Mouse (Mus musculus) A20 (cell line): ENCODE measurements around the gene Ptprd.
"Not testable (repeated sequence)": the region's sequence is repeated elsewhere in the genome, so short reads cannot be mapped to it uniquely, and the experiment has no call there.

ENCODE experiments used
- DNase-seq: peaks from one replicate; pipeline ENCODE4 v3.0.0-alpha.2; 2011; ENCODE audit warnings: low read depth, low spot score

The Ptprd gene

DNA sequence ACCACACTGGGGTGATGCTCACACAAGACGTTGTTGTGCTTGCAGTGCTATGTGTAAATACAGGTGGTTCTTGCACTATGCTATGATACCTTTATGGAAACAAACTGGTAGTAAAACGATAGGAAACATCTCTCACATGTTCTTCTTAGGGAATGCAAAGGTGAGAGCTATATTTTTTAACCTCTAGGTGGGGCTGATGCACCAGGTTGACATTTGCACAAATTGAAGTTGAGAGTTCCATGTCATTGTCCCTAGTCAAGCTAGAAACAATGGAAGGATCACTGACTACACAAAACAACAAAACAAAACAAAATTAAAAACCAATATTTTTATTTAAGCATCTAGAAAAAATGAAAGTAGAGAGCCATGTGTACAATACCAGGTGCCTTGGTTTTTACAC, 250.1 kb downstream of the Ptprd start:
- peak; percentile 45 for DNase-seq

DNA sequence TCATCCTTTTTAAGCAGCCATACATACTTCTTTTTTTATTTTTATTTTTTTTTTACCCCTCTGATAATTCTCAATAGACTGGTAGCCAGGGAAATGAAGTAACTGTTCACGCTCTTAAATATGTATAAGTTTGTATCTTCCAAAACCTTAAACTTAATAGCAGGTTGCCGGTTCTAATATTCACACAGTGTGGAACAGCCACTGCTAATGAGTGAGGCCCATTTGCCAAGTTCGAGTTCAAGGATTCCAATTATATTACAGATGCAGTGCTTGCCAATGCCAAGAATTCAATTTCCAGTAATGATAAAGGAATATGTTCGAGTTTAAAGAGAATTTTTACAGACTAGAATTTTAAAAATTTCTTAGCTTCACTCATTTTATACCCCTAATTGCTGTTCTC, 322.3 kb downstream of the Ptprd start:
- DNase-seq = no peak

DNA sequence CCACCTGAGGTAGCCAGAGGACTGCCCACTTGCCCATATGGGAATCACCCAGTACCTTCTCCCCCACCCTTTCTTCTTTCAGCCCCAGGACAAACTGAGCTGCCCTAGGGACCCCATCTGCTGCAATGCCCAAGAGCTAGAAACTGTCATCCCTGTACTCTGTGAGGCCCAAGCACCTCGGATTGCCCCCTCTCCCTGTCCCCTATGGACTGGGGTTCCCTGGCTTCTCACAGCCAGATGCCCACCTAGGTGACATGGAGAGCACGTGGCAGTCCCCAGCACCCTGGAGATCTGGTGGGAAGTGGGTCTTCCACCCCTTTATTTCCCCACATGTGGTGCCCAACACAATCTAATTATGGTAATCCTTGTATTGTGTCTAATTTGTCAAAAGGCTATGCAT, 331.5 kb downstream of the Ptprd start:
- no peak for DNase-seq

DNA sequence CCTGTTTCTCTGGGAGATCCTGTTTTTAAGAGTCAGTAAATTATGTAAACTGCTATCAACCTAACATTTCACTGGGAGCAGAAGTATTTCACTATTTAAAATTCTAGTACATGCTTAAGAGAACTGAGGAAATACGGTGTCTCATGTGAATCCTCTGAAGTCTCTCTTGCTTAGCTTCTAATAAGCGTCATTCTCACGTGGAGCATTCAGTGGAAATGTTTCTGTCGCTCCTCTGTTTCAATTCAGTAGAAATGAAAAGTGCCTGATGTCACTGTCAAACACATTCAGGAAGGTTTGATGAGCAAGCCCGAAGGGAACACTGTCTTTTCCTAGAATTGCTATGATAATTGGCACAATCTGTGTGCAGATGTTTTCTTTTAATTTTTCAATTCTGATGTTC, 350.5 kb downstream of the Ptprd start:
- DNase-seq = no peak

DNA sequence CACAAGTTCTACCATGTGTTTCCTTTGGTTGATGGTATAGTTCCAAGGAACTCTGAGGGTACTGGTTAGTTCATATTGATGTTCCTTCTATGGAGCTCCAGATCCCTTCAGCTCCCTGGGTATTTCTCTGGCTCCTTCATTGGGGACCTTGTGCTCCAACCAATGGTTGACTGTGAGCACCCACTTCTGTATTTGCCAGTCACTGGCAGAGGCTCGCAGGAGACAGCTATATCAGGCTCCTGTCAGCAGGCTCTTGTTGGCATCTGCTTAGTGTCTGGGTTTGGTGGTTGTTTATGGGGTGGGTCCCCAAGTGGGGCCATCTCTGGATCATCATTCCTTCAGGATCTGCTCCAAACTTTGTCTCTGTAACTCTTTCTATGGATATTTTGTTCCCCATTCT, 414.4 kb downstream of the Ptprd start:
- not testable (repeated sequence) for DNase-seq

DNA sequence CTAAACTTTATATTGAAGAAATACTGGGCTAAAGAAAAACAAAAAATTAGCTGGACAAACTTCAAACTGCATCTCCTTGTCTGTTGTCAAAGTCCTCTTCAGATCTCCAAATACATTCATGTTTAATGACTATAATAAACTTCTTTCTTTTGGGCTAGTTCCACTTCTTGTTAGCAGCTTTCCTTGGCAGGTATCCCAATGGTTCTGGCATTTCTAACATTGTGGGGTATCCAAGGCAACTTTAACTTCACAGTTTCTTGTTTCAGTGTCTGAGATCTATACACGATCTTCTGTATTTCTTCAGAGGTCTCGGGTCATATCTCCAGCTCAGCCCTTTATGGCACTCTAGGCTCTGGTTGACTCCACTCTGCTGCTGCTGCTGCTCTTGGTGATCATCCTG, 434.5 kb downstream of the Ptprd start:
- DNase-seq = no peak

DNA sequence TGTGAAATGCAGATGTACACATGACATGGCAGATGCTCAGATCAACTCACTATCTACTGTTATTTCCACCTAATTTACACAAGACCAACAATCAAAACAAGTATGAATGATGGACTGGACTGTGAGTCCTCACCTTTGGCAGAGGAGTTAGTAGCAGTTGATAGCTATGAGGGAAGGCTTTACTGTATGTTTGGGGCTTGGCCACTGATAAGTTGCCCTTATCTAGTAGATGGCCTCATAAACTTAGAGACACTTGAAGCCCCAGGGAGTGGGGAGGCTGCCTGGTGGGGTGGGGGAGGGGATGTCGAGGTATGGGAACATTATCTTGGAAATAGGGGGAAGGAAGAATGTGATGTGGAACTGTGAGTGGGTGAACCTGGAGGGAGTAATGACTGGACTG, 448.0 kb downstream of the Ptprd start:
- peak; percentile 1 for DNase-seq

DNA sequence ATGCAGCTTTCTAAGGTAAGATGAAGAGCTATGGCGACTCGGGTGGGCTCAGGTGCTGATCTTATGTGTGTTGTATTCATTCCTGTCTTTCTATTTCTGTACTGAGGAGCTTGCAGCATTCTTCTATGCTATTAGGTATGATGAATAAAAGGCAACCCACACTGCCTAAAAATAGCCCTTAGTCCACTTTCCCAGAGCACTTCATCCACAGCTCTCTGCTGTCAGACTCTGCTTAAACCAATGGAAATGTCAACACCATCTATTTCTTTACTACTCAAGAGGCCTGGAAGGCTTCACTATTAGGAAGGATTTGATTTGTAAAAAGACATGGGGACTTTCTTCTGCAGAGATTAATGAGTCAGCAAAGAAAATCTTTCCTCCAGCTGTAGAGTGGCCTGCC, 468.4 kb downstream of the Ptprd start:
- peak; percentile 1 for DNase-seq

DNA sequence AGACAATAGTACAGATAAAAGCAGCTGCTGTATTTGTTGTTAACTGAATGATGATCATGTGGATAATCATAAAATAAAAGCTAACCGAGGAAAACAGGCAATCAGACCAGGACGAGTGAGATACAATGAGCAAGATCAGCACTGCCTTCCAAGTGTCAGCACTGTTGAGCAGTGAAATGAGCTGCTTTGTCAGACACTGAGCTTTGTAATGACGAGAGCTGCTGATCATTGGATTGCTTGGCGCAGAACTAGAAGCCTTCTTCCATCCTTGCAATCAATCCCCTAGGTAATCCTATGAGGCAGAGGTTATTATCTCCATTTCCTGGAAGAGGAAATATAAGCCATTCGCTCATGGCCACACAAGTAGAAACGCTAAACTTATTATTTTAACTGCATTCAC, 489.9 kb downstream of the Ptprd start:
- DNase-seq = no peak

DNA sequence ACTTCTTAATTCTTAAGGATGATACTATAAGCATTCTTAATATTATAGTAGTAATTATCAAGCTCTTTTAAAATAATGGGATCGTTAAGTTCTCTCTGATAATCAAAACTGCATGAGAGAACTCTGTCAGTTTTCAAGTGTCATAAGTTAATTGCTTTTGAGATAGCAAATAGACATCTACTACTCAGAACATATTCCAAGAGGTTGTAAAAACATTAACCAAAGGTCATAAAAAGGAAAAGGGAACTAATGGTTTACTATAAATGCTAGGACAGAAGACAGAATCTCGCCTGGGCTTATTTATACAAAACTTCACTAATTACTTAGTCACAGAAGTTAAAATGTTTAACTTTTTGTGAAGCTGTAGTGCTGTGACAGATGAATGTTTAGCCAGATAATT, 494.0 kb downstream of the Ptprd start:
- no peak for DNase-seq

DNA sequence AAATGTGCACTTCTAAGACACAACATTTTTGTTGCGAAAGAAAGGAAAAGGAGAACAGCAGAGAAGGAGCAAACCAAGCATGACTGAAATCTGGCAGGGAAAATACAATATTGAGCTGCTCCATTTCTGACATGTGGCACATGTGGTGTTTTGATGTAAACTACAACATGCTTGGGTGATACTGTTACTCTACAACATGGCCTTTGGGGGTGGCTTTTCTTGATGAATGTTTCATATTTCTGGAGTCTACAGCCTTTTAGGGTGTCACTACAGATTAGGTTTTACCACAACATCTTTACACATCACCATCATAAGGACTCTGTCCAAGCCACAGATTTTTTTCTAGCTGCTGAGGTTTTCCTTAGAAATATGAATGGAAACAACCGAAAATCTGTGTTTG, 501.5 kb downstream of the Ptprd start:
- DNase-seq = no peak

DNA sequence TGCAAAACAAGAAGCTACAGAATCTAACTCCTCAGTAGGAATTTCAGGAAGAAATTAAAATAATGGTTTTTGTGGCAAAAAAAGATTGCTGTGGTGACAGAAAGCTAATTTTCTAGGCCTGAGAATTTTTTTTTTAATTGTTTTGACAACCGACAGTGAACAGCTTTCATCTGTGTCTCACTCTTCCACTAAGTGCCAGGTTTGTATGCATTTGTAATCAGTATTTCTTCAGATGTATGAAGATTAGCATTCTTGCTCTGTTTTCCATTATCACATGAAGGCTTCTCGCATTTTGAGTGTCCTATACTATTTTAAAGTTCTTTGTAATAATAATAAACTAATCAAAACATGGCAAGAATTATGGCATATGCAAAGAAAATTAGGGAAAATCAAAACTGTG, 513.5 kb downstream of the Ptprd start:
- no peak for DNase-seq

DNA sequence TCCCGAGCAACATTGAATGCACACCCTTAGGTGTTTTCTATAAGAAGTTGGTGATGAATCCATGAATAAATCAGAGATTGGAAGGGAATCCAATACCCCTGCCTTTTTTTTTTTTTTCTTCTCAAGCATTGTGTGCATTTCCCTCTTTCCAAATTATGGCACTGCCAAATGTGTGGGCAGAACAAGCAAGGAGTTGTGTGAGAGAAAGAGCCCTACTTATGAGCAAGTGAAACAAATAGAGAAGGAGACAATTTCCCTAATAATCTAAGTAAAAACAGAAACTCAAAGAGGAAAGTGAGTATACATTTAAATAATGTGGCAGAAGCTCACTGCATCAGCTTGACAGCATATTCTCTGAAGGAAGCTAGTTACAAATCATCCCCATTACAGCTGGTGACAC, 536.0 kb downstream of the Ptprd start:
- no peak for DNase-seq

DNA sequence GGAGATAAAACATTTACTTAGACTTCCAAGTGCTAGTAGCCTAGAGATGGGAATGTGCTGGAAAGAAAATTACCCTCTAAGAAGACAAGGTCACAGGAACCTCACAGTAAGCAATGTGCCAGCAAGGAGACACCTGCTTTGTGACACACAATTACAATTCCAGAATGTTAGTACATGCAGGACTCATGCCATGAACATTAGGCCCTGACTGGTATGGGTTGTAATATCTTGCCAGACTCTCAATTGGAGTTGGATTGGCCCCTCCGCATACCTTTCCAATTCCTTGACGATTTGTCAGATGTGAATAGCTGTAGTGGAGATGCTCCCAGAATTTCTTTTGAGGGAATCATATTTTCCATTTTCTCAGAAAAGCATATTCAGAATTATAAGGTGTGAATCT, 547.0 kb downstream of the Ptprd start:
- no peak for DNase-seq

DNA sequence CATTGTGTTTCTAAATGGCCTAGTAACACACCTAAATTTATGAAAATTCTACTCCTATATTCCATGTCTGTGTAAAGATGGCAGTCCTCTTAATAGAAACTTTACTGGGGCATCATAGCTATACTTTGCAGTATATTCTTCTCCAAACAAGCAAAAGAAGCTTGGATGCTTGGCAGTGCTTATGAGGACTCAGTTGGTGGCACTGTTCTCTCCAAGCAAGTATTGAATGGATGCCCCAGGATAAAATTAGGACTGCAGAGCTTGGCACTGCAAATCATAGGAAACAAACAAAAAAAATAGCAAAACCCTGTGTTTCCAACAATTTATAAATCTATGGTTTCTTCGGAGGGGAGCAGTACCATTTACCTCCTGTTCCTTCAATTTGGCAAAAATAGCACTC, 549.5 kb downstream of the Ptprd start:
- DNase-seq = no peak

DNA sequence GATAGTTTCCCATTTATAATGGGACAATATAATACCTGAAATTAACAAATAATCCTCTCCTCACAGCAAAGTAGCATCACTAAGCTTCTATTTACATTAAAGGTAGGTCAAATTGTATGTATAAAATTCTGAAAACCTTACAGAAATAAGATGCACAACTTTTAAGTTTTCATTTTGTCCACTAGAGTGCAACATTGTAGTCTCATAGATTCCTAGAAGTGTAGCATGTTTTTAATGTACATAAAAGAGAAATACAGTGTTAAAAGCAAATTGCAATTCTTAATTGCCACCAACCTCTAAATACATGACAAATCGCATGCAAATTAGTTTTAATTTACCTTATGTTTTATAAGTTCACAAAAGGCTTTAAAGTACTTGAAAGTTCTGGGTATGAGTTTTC, 556.1 kb downstream of the Ptprd start:
- no peak for DNase-seq

DNA sequence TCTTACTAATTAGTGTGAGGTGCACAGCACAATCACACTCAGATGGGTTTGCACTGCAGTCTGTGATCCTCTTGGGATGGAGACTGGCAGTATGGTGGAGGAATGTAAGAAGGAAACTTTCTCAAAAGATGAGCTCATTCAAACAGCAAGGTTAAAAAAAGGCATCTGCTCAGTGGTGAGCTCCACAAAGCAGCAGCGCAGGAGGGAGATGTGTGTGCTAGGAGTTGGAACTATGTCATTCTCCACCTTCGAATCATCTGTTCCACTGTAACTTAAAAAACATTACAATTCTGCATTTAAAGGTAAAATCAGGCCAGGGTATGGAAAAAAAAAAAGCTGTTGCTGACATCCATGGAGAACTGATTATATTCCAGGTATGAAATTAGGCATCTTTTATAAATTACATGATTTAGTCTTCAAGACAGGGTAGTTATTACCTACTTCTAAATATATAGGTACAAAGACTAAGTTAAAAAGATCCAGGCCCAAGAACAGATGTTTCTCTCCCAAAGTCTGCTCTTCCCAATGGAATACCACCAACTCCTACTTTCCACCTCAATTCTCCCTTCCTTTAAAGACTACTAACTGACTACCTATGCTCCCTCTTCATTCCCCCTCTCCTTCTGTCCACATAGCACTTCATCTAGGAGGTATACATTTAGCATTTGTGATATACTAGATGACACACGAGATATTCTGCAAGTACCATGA, 562.0 kb downstream of the Ptprd start:
- no peak for DNase-seq

DNA sequence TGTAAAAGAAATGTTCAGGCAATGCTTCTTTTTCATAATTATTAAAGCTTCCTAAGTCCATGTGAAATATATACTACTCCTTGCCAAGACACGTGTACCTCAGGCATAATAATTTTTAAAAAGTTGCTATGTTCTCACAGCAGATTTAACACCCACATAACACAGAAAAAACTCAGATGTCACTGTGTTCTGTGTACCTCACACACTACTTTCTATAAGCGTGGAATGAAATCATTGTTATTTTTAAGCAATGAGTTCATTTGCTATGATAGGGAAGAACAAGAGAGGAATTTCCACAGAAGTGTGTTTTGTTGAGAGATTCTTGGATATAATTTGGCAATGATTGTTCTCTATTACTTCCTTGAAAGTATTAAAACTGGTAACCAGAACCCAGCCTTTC, 562.9 kb downstream of the Ptprd start:
- DNase-seq = no peak

DNA sequence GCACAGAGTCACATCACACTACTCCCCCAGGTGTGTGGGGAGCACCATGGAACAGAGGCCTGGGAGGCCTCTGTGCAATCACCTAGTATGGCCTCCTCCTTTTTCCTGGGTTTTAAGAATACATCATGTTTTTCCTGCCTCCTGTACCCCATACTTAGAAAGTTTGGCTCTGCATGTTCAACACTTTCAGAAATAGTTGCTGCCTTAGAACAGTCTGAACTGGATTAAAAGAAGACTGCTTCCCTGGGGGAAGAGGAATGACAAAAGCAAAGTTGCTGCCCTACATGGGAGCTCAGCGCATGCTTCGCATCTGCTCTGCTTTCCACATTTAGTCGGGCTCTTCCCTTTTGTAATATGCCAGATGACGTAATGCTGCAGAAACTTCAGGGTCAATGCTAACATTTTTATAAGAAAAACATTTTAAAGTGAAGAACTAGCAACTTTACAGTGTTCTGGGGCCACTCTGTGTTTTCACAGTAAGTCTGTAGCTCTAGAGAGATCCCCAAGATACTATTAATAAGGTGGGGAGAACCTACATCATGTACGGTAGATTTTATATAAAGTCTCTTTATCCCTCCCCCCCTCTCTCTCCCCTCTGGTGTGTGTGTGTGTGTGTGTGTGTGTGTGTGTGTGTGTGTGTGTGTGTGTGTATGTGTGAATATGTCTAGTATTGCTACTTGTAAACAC, 564.2 kb downstream of the Ptprd start:
- DNase-seq = no peak

DNA sequence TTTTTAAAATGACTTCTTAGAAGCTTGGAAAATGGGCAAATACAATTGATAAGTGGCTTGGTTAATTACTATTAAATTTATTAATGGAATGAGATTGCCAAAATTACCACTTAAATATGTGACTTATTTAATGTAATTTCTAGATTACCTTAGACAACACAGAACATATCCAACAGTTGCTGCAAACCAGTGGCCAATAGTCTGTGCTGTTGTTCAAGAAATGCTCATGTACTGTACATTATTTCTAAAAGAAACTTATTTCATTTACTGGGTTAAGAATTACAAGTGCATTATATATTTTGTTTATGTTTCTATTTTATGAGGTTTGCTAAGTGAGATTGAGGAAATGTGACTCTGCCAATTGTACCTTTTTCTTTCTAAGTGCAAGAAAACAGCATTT, 567.3 kb downstream of the Ptprd start:
- peak; percentile 49 for DNase-seq

DNA sequence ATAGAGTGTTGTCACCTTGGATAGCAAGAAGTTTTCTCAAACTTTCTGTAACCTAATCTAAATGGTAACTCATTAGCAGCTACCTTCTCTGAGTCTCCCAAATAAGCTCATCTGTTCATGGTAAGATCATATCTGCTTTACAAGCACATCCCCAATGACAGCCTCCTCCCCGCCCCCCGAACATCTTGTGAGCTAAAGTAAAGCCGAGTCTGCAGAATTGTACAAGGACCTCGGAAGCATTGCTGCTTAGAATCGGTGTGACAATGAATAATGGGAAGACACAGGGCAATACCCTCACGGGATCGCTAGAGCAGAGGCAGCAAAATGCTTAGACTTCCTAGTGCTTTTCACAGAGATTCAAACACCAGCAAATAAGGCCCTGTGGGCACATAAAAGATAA, 571.7 kb downstream of the Ptprd start:
- DNase-seq = no peak

DNA sequence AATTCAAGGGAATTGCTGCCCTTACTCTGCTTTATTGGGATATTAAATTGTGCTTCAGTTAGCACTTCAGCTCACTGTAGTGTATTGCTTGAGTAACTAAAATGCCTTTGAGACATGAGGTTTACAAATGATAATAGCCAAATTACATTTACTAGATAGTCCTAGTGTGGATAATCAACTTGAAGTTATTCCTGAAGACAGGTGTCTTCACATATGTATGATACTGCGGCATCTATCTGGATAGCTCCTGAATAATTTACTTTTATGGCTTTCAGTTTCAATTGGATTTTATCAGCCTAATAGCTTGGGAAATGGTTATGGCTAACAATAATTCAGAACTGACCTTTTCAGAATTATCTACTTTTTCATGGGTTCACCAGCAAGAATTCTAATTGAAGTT, 598.6 kb downstream of the Ptprd start:
- no peak for DNase-seq

DNA sequence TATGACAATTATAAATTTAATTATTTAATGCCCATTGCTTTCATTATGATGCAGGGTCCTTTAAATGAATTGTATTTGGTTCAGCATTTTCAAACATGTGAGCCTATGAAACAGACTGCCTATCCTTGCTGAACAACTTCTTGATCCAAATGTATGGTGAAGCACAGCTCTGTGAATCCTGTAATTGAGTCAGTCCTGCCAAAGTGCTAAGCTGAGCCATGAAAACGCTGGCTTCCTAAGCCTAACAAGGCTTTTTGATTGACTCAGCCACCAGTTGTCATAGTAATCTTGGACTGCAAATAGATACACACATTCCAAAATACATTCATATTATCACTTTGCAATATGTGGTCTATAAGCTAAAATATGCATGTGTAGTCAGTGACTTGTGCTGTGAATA, 625.1 kb downstream of the Ptprd start:
- DNase-seq = no peak

DNA sequence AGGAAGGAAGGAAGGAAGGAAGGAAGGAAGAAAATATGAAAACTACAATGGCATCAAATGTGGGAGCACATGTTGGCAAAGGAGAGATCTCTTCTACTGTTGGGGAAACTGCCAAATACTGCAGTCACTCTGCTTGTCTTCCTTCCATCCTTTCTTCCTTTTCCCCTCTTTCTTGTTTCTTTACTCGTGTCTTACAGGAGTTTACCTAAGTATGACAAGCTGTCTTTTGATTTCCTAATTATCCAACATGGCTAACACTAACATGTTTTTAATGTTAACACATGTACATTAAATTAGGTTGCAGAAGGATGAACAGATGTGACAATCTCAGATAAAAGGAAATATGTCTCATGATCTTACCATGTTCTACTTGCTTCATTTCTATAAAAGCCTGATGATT, 625.5 kb downstream of the Ptprd start:
- DNase-seq = no peak
